Mouse (Mus musculus) forelimb bud, embryonic 11.5 days (tissue): ENCODE measurements around the gene Inafm1.
A peak's percentile ranks its signal among the peaks of the same experiment; 100 is the strongest.
"Not testable (repeated sequence)": the region's sequence is repeated elsewhere in the genome, so short reads cannot be mapped to it uniquely, and the experiment has no call there.

Source experiments
- DNase-seq: peaks from one replicate; pipeline ENCODE4 v3.0.0-alpha.2; 2012; ENCODE audit warnings: low read depth, low spot score

Inafm1 gene

DNA sequence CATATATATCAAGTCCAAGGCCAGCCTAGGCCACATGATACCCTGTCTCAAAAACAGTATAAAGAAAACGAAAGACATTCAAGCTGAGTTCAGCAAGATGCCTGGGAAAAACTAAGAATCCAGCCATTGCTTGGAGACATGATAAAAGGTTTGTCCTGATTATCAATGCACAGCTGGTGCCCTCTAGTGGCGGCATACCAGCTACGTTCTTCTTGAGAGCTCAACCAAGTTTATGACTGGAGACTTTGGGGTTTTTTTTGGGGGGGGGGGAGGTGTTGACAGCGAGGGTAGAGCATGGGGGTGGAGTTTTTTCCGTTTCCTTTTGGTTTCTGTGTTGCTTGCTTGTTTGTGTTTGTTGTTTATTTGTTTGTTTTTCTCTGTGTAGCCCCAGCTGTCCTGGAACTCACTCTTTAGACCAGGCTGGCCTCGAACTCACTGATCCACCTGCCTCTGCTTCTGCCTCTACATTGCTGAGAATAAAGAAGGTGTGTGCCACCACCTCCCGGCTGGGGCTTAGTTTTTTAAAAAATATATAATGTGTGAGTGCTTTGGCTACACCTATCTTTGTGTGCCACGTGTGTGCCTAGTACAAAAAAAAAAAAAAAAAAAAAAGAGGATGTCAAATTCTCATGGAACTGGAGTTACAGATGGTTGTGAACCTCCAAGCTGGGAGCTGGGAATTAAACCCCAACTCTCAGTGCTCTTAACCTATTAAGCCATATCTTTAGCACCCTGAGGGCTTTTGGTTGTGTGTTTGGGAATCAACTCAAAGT, 10.2 kb downstream of the Inafm1 start:
- DNase-seq = peak; percentile 69

DNA sequence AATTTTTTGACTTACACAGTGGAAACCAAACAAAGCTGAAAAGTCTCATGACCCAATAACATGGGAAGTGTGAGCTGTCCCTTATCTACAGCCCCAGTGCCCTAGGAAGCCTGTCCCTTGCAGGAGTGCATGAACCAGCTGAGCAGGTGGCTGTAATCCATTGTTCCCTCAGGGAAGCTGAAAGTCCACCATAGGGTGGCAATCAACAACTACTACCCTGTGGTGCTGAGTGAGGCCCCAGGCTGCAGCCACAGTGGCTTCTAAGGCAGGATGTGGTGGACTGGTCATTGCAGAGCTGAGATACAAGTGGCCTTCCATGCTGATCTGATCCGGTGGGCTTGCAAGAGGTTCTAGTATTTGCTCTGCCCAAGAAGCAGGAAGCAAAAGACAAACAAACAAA, 12.3 kb downstream of the Inafm1 start:
- no peak for DNase-seq

DNA sequence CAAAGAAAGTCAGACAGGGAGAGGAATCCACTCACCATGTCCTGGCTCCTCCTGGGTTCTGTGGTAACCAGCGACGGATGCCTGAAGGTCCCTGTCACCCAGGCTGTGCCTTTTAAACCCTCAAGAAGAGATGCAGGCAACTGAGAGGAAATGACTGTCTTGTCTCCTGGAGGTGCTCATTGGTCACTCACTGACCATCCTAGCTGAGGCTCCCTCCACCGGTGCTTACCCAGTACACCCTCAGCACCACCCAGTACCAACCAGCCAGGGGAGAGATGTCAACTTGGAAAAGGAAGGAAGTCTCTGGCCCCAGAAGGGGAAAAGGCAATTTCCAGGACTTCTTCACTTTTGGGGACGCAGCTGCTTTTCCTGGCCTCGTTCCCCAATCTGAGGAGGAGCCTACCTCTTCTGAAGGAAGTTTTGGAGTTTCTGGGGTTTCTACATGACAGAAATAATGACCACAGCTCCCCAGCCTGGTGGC, 14.3 kb downstream of the Inafm1 start, which contains the start of gene C5ar1:
C5ar1 (minus strand) TSS at position 431 of the 481 bp plus-strand sequence.
- no peak for DNase-seq

DNA sequence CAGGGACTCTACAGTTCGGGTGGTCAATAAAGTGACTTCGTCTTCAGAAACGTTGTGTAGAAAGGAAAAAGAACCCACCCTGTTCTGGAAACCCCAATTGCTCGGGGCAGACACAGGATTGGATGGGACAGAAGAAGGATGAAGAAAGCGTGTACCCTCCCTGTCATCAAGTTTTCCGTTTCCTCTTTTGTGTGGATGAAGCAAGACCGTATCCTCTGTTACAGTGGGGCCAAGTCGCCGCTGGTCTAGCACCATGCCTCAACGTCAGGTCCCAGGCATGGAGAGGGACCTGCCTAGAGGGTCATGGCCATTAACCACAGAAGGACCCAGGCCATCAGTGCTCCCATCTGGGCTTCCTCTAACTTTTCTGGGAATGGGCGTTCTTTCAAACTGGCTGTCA, 15.6 kb downstream of the Inafm1 start:
- no peak for DNase-seq

DNA sequence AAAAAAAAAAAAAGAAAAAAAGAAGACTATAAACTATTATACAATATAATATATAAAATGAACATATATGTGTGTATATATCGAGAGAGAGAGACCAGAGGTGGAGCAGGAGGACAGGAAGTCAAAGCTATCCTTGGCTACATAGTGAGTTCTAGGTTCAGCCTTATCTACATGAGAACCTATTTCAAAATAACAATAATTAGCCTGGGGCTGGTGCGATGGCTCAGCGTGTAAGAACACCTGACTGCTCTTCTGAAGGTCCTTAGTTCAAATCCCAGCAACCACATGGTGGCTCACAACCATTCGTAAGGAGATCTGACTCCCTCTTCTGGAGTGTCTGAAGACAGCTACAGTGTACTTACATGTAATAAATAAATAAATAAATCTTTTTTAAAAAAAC, 17.5 kb downstream of the Inafm1 start:
- not testable (repeated sequence) for DNase-seq

DNA sequence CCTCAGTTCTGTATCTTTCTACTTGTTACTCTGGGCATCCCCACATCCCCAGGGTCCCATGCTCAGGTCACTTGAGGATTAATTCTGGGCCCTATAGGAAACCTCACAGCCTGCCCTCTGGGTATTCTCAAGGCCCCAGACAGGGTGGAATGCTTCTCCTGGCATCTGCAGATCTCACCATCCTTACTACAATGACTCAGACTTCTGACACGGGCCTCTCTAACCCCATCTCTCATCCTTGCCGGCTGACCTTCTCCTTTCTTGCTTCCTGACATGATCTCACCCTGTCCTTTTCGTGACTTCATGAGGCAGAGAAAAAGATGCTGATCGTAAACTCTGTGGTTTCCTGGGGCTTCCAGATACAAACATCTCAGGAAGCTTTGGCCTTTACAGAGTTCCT, 19.2 kb downstream of the Inafm1 start:
- DNase-seq = no peak

DNA sequence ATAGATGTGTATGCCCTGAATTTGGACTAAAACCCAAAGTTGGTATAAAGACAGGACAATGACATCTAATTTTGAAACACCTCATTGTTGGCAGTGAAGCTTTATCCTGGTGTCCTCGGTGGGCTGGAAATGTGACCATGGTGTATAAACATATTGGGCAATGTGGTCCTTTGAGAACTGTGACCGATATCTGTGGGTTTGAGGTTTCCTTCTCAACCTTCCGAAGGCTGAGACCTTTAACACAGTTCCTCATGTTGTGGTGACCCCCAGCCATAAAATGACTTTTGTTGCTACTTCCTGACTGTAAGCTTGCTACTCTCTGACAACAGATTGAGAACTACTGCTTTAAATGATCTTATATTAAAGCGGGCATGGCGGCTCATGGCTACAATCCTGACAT, 22.7 kb downstream of the Inafm1 start:
- no peak for DNase-seq

DNA sequence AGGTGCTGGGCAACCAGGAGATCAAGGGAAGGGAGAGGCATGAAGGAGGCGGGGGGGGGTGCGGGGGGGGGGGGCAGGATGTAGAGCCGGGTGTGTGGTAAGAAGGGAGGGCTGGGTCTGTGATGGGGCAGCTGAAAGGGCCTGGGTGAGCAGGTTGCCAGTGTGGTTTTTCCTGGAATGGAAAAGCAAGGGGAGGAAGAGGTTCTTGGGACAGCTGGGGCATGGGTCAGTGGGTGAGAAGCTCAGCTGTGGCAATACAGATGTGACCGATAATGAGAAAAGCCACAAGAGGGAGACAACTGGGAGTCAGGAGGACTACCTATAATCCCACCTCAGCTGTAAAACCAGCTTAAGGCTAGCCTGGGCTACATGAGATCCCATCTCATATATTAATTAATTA, 27.5 kb downstream of the Inafm1 start:
- DNase-seq = no peak

DNA sequence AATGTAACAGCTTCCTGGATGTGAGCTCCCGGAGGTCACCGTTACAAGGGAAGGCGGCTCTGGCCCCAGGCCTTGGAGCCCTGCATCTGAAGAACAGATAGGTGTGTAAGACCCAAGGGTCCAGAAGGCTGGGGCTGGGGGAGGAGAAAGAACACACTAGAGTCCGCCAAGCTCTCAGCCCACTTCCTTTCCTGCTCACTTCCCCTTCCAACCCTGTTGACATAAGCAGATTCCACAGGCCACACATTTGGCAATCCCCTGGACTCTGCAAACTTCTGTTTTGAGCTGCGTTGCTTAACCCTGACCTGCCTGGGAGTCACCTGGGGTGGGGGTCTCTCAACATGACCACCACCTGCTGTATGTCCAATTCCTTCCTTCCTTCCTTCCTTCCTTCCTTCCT, 29.4 kb downstream of the Inafm1 start, which contains the start of gene C5ar2:
C5ar2 (minus strand) TSS at position 88 of the 400 bp plus-strand sequence.
- no peak for DNase-seq

DNA sequence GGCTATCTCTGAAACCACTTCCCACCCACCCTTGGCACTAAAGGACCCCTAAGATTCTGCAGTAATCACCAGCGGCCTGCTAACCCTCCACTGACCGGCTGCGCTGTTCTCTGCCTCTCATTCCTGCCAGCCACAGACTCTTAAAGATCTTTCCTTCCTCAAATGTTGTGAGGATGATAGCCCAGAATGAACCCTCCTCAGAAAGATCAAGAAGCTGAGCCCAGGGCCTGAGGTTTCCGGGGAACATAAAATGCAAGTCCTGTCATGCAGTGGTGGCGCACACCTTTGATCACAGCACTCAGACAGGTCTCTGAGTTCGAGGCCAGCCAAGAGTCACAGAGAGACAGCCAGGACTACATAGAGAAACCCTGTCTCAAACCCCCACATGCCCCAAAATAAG, 31.2 kb downstream of the Inafm1 start:
- DNase-seq = no peak

DNA sequence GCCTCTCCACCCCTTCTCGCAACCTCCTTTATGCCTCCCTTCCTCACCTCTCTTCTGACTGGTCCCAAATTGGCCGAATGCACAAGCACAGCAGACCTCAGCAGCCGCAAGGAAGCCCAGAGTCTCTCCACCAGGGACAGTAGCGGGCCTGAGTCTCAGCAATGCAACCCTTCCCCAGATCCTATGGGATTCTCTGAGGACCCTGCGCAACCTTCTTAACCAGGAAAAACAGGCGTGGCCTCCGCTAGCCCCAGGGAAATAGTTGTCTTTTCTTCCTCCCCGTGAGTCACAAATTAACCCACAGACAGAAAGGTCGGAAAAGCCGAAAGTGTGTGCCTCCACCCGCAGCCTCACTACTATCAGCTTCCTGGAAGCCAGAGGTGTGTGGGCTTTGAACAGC, 31.6 kb downstream of the Inafm1 start:
- DNase-seq = no peak

DNA sequence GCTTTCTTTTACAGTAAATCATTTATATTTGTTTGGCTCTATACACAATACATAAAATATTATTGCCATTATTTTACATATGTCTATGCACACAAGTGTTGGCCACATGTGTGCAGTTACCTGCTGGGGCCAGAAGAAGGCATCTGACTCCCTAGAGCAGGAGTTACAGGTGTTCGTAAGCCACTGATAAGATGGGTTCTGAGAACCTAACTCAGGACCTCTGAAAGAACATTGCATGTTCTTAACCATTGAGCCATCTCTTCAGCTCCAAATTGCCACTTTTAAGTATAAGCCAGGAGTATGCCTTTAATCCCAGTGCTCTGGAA, 32.5 kb downstream of the Inafm1 start:
- no peak for DNase-seq

DNA sequence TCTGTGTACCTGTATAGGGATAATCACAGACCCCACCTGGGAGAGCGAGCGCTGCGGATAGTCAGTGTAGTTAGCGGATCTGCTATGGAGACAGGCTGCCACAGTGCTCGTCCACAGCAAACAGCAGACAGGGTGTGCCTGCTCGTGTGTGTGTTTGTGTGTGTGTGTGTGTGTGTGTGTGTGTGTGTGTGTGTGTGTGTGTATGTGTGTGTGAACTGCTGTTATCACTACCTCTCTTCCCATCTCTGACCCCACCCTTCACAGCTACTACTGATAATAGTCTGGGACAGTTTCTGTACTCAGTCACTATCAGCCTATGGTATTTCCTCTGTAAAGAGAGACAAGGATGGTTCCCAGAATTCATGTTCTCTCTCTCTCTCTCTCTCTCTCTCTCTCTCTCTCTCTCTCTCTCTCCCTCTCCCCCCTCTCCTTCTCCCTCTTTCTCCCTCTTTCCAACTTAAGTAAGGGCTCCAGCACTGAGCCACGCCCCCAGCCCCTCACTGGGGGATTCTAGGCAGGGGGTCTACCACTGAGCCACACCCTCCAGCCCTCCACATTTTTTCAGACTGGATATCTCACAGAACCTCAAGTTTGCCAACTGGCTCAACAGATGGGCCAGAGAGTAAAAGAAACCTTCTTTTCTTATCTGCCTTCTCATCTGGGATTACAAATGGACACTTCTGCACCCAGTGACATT, 33.0 kb downstream of the Inafm1 start:
- DNase-seq = no peak

DNA sequence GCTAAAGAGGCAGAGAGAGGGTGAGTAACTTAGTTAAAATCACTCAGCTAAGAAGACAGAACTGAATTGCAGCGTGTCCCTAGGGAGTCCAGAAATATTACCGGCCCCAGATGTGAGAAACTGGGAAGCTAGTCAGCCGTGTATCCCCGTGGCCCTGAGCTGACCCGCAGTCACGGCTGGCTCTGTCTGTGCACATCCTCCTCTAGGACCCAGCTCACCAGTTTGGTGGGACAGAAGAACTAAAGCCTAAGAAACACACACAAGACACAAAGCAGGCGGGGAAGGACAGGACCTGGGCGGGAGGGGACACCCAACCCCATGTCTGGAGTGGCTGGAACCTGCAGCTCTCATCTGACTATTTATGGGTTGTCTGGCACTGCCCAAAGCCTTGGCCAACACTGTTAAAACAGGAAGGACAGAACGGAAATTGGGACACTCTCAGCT, 33.8 kb downstream of the Inafm1 start:
- no peak for DNase-seq

DNA sequence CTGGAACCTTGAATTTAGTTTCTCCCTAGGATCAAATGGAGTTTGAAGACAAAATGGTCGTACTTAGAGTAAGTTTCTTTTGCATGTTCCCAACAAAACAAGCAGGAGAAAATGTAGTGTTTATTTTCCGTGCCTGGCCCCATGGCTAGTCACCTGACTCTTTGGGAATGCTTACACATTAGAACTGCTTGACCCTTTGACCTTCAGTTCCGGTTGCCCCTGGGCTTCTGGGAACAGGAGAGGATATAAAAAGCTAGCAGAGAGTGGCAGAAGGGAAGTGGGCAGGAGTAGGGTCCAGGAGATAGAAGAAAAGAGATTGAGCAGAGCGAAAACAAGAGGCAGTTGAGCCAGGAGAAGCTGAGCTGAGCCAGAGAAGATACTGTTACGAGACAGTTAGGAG, 43.5 kb downstream of the Inafm1 start:
- DNase-seq = peak; percentile 68
